Mouse (Mus musculus) small intestine, adult 2 months (tissue): ENCODE data around the gene Zbed3. TPM values are rescaled to one million over a fixed set of nuclear protein-coding genes. Genes with fewer than 3 reads are reported as not detected.

Source experiments
- H3K27ac ChIP-seq: fragments of 200-500 bp; 2 replicates; pipeline ENCODE4 v1.5.1; 2012; ENCODE audit warnings: low read depth, low read length, control low read depth, inconsistent platforms; ENCODE audit not compliant: insufficient read depth
- H3K27me3 ChIP-seq: fragments of 200-500 bp; 2 replicates; pipeline ENCODE4 v1.6.1; 2012; ENCODE audit warnings: mild to moderate bottlenecking, moderate library complexity, low read length, inconsistent platforms; ENCODE audit not compliant: control insufficient read depth, insufficient read depth
- H3K36me3 ChIP-seq: fragments of 200-500 bp; 2 replicates; pipeline ENCODE4 v1.6.1; 2012; ENCODE audit warnings: mild to moderate bottlenecking, low read length, control low read depth, inconsistent platforms; ENCODE audit not compliant: control insufficient read depth, insufficient read depth
- H3K4me1 ChIP-seq: fragments of 200-500 bp; 2 replicates; pipeline ENCODE4 v1.6.1; 2012; ENCODE audit warnings: low read length, inconsistent platforms, mixed read lengths; ENCODE audit not compliant: control insufficient read depth, insufficient read depth, insufficient read length
- H3K4me3 ChIP-seq: fragments of 200-500 bp; 2 replicates; pipeline ENCODE4 v1.5.1; 2012; ENCODE audit warnings: low read depth, mild to moderate bottlenecking, control low read depth, inconsistent platforms, low read length, moderate library complexity
- CTCF ChIP-seq: fragments of 200-500 bp; IDR thresholded peaks from 2 replicates; pipeline ENCODE4 v1.5.1; 2012; ENCODE audit warnings: low read depth, mild to moderate bottlenecking, control low read depth, inconsistent platforms, low read length, moderate library complexity, mixed read lengths; ENCODE audit not compliant: insufficient replicate concordance, insufficient read length; ENCODE audit errors: extremely low read depth
- POLR2A ChIP-seq: fragments of 200-500 bp; IDR thresholded peaks from 2 replicates; pipeline ENCODE4 v1.6.1; 2012; ENCODE audit warnings: low read depth, mild to moderate bottlenecking, control low read depth, inconsistent platforms, low read length, moderate library complexity
- WGBS: fragments of 180-500 bp; shearing (Covaris S2); methylation state at CpG from one replicate; pipeline ENCODE4 v1.1.7; 2018; 5-methylcytosine and 5-hydroxymethylcytosine counted together
- polyA plus RNA-seq: library from polyadenylated mRNA; depleted of rRNA; stranded (reverse); fragments of >200 nt; gene quantifications from 2 replicates; pipeline ENCODE4 v1.2.3, GENCODE M21; 2012

Zbed3 gene
- polyA plus RNA-seq, 1 experiment: 17.3 TPM

- Histone ChIP-seq H3K4me1 (no peaks in the 10 kb centered on the region), H3K36me3 (no peaks in the 10 kb centered on the region), H3K4me3 (no peak overlapping the region), H3K27ac (no peak overlapping the region), H3K27me3 (no peaks in the 10 kb centered on the region)
- TF ChIP-seq CTCF (no peak), POLR2A (no peak)
- WGBS: 57% methylated on average over 4 of the region's 4 CpGs
Observed at GRCm38 (mm10) chr13:95306596-95306995, 16.8 kb upstream of the Zbed3 start.

GRCm38 (mm10) chr13:95307100-95307655 lies 16.2 kb upstream of the Zbed3 start:
- 66% methylated on average over 8 of the region's 8 CpGs for WGBS
- TF ChIP-seq CTCF (no peak), POLR2A (no peak)
- H3K4me1 ChIP-seq: no peaks in the 10 kb centered on the region

GRCm38 (mm10) chr13:95312016-95312415 lies 11.4 kb upstream of the Zbed3 start:
- no peak overlapping the region for H3K4me3 ChIP-seq
- no peaks in the 10 kb centered on the region for H3K27me3 ChIP-seq
- TF ChIP-seq CTCF (no peak), POLR2A (no peak)
- H3K4me1 ChIP-seq: no peaks in the 10 kb centered on the region
- H3K36me3 ChIP-seq: no peaks in the 10 kb centered on the region
- 73% methylated on average over 6 of the region's 6 CpGs for WGBS
- H3K27ac ChIP-seq: no peak overlapping the region

More at GRCm38 (mm10) chr13:95307100-95307655, 16.2 kb upstream of the Zbed3 start:
- Histone ChIP-seq H3K27me3 (no peaks in the 10 kb centered on the region), H3K4me3 (no peak overlapping the region), H3K36me3 (no peaks in the 10 kb centered on the region), H3K27ac (no peak overlapping the region)

GRCm38 (mm10) chr13:95319153-95319552 lies 4.3 kb upstream of the Zbed3 start:
- Histone ChIP-seq H3K4me3 (no peak overlapping the region), H3K4me1 (0 out of 2 replicates have a peak, but pooled peaks cover 2% of the 10 kb centered on the region), H3K36me3 (no peaks in the 10 kb centered on the region), H3K27me3 (no peaks in the 10 kb centered on the region), H3K27ac (no peak overlapping the region)
- WGBS: 34% methylated on average over 6 of the region's 6 CpGs
- TF ChIP-seq CTCF: no peak
- no peak for TF ChIP-seq POLR2A

- no peak for TF ChIP-seq CTCF
- TF ChIP-seq POLR2A: no peak
Observed at GRCm38 (mm10) chr13:95320451-95320850, 3.0 kb upstream of the Zbed3 start.

GRCm38 (mm10) chr13:95323950-95324625 lies 676 bp downstream of the Zbed3 start:
- WGBS: 20% methylated on average over 15 of the region's 15 CpGs
- TF ChIP-seq CTCF (peak; percentile 60; the same call in 1 of the 2 replicates), POLR2A (no peak)
- H3K27ac ChIP-seq: 0 out of 2 replicates have a peak overlapping the region, but pooled peaks have one; percentile 51
- peak overlapping the region; percentile 89 for H3K4me3 ChIP-seq
- peaks cover 10% of the 10 kb centered on the region for H3K4me1 ChIP-seq
- H3K27me3 ChIP-seq: no peaks in the 10 kb centered on the region
- H3K36me3 ChIP-seq: no peaks in the 10 kb centered on the region

More at GRCm38 (mm10) chr13:95320451-95320850, 3.0 kb upstream of the Zbed3 start:
- 34% methylated on average over 4 of the region's 4 CpGs for WGBS
- H3K27me3 ChIP-seq: no peaks in the 10 kb centered on the region
- no peak overlapping the region for H3K27ac ChIP-seq
- H3K4me1 ChIP-seq: 0 out of 2 replicates have a peak, but pooled peaks cover 2% of the 10 kb centered on the region
- H3K4me3 ChIP-seq: no peak overlapping the region
- no peaks in the 10 kb centered on the region for H3K36me3 ChIP-seq

GRCm38 (mm10) chr13:95324626-95325079 lies 1.2 kb downstream of the Zbed3 start:
- peaks cover 9% of the 10 kb centered on the region for H3K4me1 ChIP-seq
- peak overlapping the region; percentile 51 for H3K27ac ChIP-seq
- H3K36me3 ChIP-seq: no peaks in the 10 kb centered on the region
- H3K4me3 ChIP-seq: peak overlapping the region; percentile 89
- H3K27me3 ChIP-seq: no peaks in the 10 kb centered on the region
- WGBS: under 1% methylated on average over 22 of the region's 22 CpGs
- TF ChIP-seq POLR2A (no peak), CTCF (no peak)
